Mouse (Mus musculus) neural tube, embryonic 11.5 days (tissue): ENCODE measurements around the gene Hnrnpul1. TPM values are rescaled to one million over a fixed set of nuclear protein-coding genes. Genes with fewer than 3 reads are reported as not detected.

Experiments used
- ATAC-seq: fragments of 200-750 bp; cut with Nextera tagmentation; 2 replicates; pipeline ENCODE4 v1.8.0; 2017; ENCODE audit warnings: moderate number of reproducible peaks, mild to moderate bottlenecking, moderate TSS enrichment, moderate library complexity; ENCODE audit not compliant: insufficient read depth, low FRiP score, low TSS enrichment
- DNase-seq: peaks from one replicate; pipeline ENCODE4 v3.0.0-alpha.2; 2015; ENCODE audit warnings: low spot score
- H3K27ac ChIP-seq: fragments of 300-500 bp; sonication (generic); 2 replicates; pipeline ENCODE4 v1.5.1; 2014; ENCODE audit warnings: low read depth, mild to moderate bottlenecking, low read length
- H3K27me3 ChIP-seq: fragments of 300-500 bp; sonication (generic); 2 replicates; pipeline ENCODE4 v1.6.1; 2014; ENCODE audit warnings: mild to moderate bottlenecking, low read length, mixed read lengths; ENCODE audit not compliant: control insufficient read depth, insufficient read depth
- H3K36me3 ChIP-seq: fragments of 300-500 bp; sonication (generic); 2 replicates; pipeline ENCODE4 v1.6.1; 2014; ENCODE audit warnings: mild to moderate bottlenecking, low read length, moderate library complexity, mixed read lengths; ENCODE audit not compliant: control insufficient read depth, insufficient read depth
- H3K4me1 ChIP-seq: fragments of 300-500 bp; sonication (generic); 2 replicates; pipeline ENCODE4 v1.6.1; 2014; ENCODE audit warnings: low read length, mixed read lengths; ENCODE audit not compliant: control insufficient read depth, insufficient read depth
- H3K4me2 ChIP-seq: fragments of 300-500 bp; sonication (generic); 2 replicates; pipeline ENCODE4 v1.6.1; 2014; ENCODE audit warnings: low read depth, mild to moderate bottlenecking, moderate library complexity
- H3K4me3 ChIP-seq: fragments of 300-500 bp; sonication (generic); 2 replicates; pipeline ENCODE4 v1.5.1; 2014; ENCODE audit warnings: low read depth, low read length
- H3K9ac ChIP-seq: fragments of 300-500 bp; sonication (generic); 2 replicates; pipeline ENCODE4 v1.6.1; 2014; ENCODE audit warnings: mild to moderate bottlenecking, low read length
- H3K9me3 ChIP-seq: fragments of 300-500 bp; sonication (generic); 2 replicates; pipeline ENCODE4 v1.6.1; 2016; ENCODE audit warnings: low read length; ENCODE audit not compliant: control insufficient read depth
- WGBS: fragments of 180-500 bp; shearing (Covaris S2); extraction: QIAGEN DNeasy Blood & Tissue Kit; methylation state at CpG from one replicate; pipeline ENCODE4 v1.1.7; 2014; 5-methylcytosine and 5-hydroxymethylcytosine counted together
- polyA plus RNA-seq: library from polyadenylated mRNA; unstranded; fragments of >200 nt; fragmentation: Nextera tagmentation; extraction: Ambion mirVana; gene quantifications from 2 replicates; pipeline ENCODE4 v1.2.1, GENCODE M21; 2014

The Hnrnpul1 gene
- polyA plus RNA-seq, 1 experiment from 2014 or later: 70.2 TPM

DNA sequence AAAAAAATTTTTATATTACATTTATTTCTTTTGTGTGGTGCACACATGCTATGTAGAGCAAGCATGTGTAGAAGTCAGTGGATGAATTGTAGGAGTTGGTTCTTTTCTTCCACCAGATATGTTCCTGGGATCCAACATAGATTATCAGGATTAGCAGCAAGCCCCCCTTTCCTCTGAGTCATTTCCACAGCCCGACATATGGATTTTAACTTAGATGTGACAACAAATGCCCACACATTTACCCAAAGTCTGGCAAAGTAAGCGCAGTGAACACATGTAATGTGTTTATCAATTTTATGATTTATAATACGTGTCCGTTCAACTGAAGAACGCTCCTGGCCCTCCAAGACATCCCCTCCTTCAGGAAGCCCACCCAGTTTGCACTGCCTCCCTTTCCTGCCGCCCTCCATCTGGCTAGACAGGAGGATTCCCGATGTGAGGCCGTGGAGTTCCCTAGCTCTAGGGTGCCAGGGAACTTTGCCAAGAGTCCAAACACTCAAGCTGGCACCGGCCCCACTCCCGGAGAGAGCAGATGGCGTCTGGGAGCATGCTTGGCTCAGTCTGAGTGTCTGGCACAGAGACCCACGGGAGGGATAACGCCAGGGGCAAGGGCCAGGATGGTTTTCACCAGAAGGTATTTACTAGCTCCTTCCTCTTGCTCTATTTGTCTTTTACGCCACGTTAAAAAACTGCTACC lies 78.3 kb downstream of the Hnrnpul1 start:
- H3K27ac ChIP-seq: no peak overlapping the region
- H3K36me3 ChIP-seq: no peaks in the 10 kb centered on the region
- H3K27me3 ChIP-seq: peaks cover 28% of the 10 kb centered on the region
- H3K9ac ChIP-seq: no peak overlapping the region
- no peak overlapping the region for H3K4me3 ChIP-seq
- H3K4me2 ChIP-seq: no peak overlapping the region
- 77% methylated on average over 15 of the region's 15 CpGs for WGBS
- peaks cover under 1% of the 10 kb centered on the region; the same call in 1 of the 2 replicates for H3K4me1 ChIP-seq
- DNase-seq: no peak
- H3K9me3 ChIP-seq: no peaks in the 10 kb centered on the region
- no peak for ATAC-seq

DNA sequence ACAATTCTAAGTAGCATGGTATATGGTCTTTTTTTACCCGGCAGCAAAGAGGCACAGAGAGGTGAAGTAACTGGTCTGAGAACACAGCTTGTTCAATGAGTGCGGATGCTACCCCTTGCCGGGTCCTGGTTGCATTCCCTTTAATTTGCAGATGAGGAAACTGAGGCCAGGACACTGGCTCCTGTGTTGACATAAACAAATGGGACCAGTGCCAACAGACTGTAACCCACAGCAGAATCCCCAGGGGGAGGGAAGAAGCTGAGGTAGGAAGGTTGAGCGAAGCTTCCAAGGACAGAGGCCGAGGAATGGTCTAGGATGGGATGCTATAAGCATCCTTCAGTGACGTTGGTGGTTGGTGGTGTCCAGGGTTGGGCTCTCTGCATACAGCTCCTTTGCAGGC lies 79.2 kb downstream of the Hnrnpul1 start:
- peaks cover 28% of the 10 kb centered on the region for H3K27me3 ChIP-seq
- H3K4me3 ChIP-seq: no peak overlapping the region
- H3K4me1 ChIP-seq: no peaks in the 10 kb centered on the region
- no peaks in the 10 kb centered on the region for H3K9me3 ChIP-seq
- no peak for ATAC-seq
- 44% methylated on average over 6 of the region's 6 CpGs for WGBS
- DNase-seq: no peak
- H3K9ac ChIP-seq: no peak overlapping the region
- no peaks in the 10 kb centered on the region for H3K36me3 ChIP-seq
- no peak overlapping the region for H3K4me2 ChIP-seq
- H3K27ac ChIP-seq: no peak overlapping the region

DNA sequence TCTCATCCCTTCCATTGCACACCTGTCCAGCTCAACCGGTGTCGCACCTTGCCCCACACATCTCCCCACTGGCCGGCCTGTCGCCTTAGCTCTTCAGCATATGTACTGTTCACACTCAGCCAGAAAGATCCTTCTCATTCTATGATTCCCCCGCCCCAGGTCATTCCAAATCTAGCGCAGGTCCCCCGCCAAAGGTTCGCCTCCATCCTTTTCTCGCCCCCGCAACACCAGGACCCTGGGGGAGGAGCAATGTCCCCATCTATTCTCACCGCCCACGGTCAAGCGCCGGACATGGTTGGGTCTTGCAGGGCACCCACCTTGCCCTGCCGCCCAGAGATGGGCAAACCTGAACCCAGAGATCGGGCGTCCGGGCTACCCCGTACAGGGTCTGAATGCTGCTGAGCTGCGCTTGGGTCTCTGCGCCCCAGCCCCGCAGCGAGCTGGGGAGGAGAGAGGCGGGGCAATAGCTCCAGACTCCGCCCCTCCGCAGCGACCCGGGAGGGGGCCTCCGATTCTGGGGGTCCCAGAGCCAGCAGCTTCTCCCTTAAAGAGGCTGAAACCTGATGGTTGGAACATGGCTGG lies 79.7 kb downstream of the Hnrnpul1 start, which contains the start of gene Tmem91:
Gene Tmem91 (minus strand): TSS at position 448 of the 582 bp plus-strand sequence.
- H3K4me1 ChIP-seq: no peaks in the 10 kb centered on the region
- H3K9me3 ChIP-seq: no peaks in the 10 kb centered on the region
- H3K27me3 ChIP-seq: peaks cover 28% of the 10 kb centered on the region
- ATAC-seq (no peak), DNase-seq (no peak)
- H3K4me2 ChIP-seq: peak within 1 kb of the TSS; percentile 43
- H3K9ac ChIP-seq: peak within 1 kb of the TSS; percentile 22; the same call in 1 of the 2 replicates
- H3K4me3 ChIP-seq: peak within 1 kb of the TSS; percentile 26
- 4% methylated on average over 29 of the region's 29 CpGs for WGBS
- H3K27ac ChIP-seq: no peak within 1 kb of the TSS
- no peaks in the 10 kb centered on the region for H3K36me3 ChIP-seq

DNA sequence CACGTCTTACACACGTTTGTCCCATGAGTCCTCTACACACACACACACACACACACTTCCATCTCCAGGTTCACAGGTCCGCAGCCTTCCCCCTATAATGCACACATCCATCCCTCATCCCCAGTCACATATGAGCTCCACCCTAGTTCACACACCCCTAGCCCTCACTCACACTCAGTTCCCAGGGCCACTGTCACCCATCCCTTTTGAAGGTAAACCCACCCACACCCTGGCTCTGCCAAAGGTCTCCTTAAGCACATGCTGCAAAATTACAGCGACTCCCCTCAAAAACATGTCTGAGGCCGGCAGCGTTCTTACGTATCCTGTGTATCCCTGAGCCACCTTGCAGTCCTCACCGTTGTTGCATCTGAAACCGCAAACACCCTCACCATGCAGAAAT lies 80.3 kb downstream of the Hnrnpul1 start:
- no peak for ATAC-seq
- no peaks in the 10 kb centered on the region for H3K36me3 ChIP-seq
- H3K9ac ChIP-seq: no peak overlapping the region
- H3K4me1 ChIP-seq: no peaks in the 10 kb centered on the region
- 32% methylated on average over 9 of the region's 9 CpGs for WGBS
- peak overlapping the region; percentile 26; the same call in 1 of the 2 replicates for H3K4me3 ChIP-seq
- DNase-seq: no peak
- peaks cover 28% of the 10 kb centered on the region for H3K27me3 ChIP-seq
- H3K9me3 ChIP-seq: no peaks in the 10 kb centered on the region
- no peak overlapping the region for H3K4me2 ChIP-seq
- no peak overlapping the region for H3K27ac ChIP-seq

DNA sequence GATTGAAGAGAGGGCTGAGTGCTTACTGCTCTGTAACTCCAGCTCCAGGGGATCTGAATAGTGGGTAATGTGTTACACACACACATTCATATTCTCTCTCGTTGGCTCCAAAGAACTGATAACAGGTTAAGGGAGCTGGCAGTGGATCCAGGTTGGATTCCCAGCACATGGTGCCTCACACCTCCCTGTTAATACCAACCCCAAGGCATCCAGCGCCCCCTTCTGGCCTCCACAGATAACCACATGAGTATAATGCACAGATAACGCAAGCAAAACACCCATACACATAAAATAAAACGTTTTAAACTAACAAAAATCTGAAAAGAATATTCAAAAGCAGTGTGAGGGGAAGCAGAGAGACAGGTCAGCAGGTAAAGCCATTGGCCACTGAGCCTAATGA lies 82.1 kb downstream of the Hnrnpul1 start:
- Histone ChIP-seq H3K4me3 (no peak overlapping the region), H3K36me3 (no peaks in the 10 kb centered on the region), H3K4me1 (no peaks in the 10 kb centered on the region), H3K27ac (no peak overlapping the region), H3K27me3 (peaks cover 28% of the 10 kb centered on the region), H3K4me2 (no peak overlapping the region), H3K9ac (no peak overlapping the region), H3K9me3 (no peaks in the 10 kb centered on the region)
- 54% methylated on average over 4 of the region's 4 CpGs for WGBS
- no peak for ATAC-seq
- DNase-seq: no peak

DNA sequence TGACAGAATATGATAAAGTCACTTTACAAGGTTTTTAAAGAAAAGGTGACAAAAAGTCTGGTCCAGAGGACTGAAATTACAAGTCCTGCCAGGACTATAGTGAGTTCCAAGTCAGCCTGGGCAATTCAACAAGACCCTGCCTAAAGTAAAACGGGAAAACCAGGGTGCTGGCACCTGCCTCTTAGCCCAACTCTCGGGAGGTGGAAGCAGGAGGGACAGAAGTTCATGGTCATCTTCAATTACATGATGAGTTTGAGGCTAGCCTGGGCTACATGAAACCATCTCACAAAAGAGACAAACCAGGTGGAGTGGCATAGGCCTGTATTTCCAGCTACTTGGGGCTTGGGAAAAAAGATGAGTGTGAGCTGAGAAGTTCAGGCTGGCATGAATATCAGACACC lies 82.9 kb downstream of the Hnrnpul1 start:
- H3K27ac ChIP-seq: no peak overlapping the region
- no peaks in the 10 kb centered on the region for H3K36me3 ChIP-seq
- no peak overlapping the region for H3K9ac ChIP-seq
- WGBS: 69% methylated on average over 2 of the region's 2 CpGs
- no peak overlapping the region for H3K4me2 ChIP-seq
- no peak overlapping the region for H3K4me3 ChIP-seq
- no peak for DNase-seq
- no peaks in the 10 kb centered on the region for H3K4me1 ChIP-seq
- H3K27me3 ChIP-seq: peaks cover 28% of the 10 kb centered on the region
- ATAC-seq: no peak
- H3K9me3 ChIP-seq: no peaks in the 10 kb centered on the region

Other genes starting within 250 kb of the Hnrnpul1 start
- not detected in 2 replicates for gene Ceacam2, start 214.9 kb downstream of the Hnrnpul1 start, polyA plus RNA-seq
- gene Erich4, start 138.9 kb downstream of the Hnrnpul1 start, polyA plus RNA-seq: not detected in 2 replicates
- 22.4 and 23.2 TPM in 2 replicates for gene Dmac2, start 135.3 kb downstream of the Hnrnpul1 start, polyA plus RNA-seq
- 0.88 and 1.7 TPM in 2 replicates for gene B3gnt8, start 128.1 kb downstream of the Hnrnpul1 start, polyA plus RNA-seq
- 38.2 and 43.2 TPM in 2 replicates for gene Bckdha, start 95.8 kb downstream of the Hnrnpul1 start, polyA plus RNA-seq
- 49.8 and 54.4 TPM in 2 replicates for gene Exosc5, start 95.6 kb downstream of the Hnrnpul1 start, polyA plus RNA-seq
- 1.6 and 1.7 TPM in 2 replicates for gene Tmem91, start 79.6 kb downstream of the Hnrnpul1 start, polyA plus RNA-seq
- gene B9d2, start 74.0 kb downstream of the Hnrnpul1 start, polyA plus RNA-seq: 33.4 and 37.2 TPM in 2 replicates
- 1.2 and 1.6 TPM in 2 replicates for gene Tgfb1, start 67.8 kb downstream of the Hnrnpul1 start, polyA plus RNA-seq
- 35.7 and 39.5 TPM in 2 replicates for gene Ccdc97, start 35.7 kb downstream of the Hnrnpul1 start, polyA plus RNA-seq
- gene Axl, start 33.9 kb upstream of the Hnrnpul1 start, polyA plus RNA-seq: 29.9 and 33.7 TPM in 2 replicates
- gene Cyp2s1, start 62.2 kb upstream of the Hnrnpul1 start, polyA plus RNA-seq: 3.2 and 3.3 TPM in 2 replicates
- gene Cyp2b10, start 142.9 kb upstream of the Hnrnpul1 start, polyA plus RNA-seq: not detected in 2 replicates